Mouse (Mus musculus) midbrain, embryonic 14.5 days (tissue): ENCODE measurements around the gene Shb. TPM values are rescaled to one million over a fixed set of nuclear protein-coding genes. Genes with fewer than 3 reads are reported as not detected.

Experiments
- ATAC-seq: fragments of 200-750 bp; cut with Nextera tagmentation; 2 replicates; pipeline ENCODE4 v1.8.0; 2017; ENCODE audit warnings: moderate number of reproducible peaks, moderate library complexity; ENCODE audit not compliant: low FRiP score, low TSS enrichment
- DNase-seq: peaks from one replicate; pipeline ENCODE4 v3.0.0-alpha.2; 2015
- H3K27ac ChIP-seq: fragments of 300-500 bp; sonication (generic); replicated peaks from 2 replicates; pipeline ENCODE4 v1.5.1; 2014; ENCODE audit warnings: mild to moderate bottlenecking, low read depth, low read length, moderate library complexity
- H3K27me3 ChIP-seq: fragments of 300-500 bp; sonication (generic); 2 replicates; pipeline ENCODE4 v1.6.1; 2014; ENCODE audit warnings: low read length, control low read depth, mixed read lengths; ENCODE audit not compliant: control insufficient read depth, insufficient read depth
- H3K36me3 ChIP-seq: fragments of 300-500 bp; sonication (generic); 2 replicates; pipeline ENCODE4 v1.6.1; 2014; ENCODE audit warnings: low read length, control low read depth; ENCODE audit not compliant: control insufficient read depth, insufficient read depth
- H3K4me1 ChIP-seq: fragments of 300-500 bp; sonication (generic); 2 replicates; pipeline ENCODE4 v1.6.1; 2014; ENCODE audit warnings: mild to moderate bottlenecking, antibody characterized with exemption, low read length, control low read depth; ENCODE audit not compliant: control insufficient read depth, insufficient read depth
- H3K4me2 ChIP-seq: fragments of 300-500 bp; sonication (generic); 2 replicates; pipeline ENCODE4 v1.6.1; 2014; ENCODE audit warnings: mild to moderate bottlenecking, low read length, moderate library complexity
- H3K4me3 ChIP-seq: fragments of 300-500 bp; sonication (generic); replicated peaks from 2 replicates; pipeline ENCODE4 v1.5.1; 2014; ENCODE audit warnings: low read depth, low read length
- H3K9ac ChIP-seq: fragments of 300-500 bp; sonication (generic); replicated peaks from 2 replicates; pipeline ENCODE4 v1.6.1; 2014; ENCODE audit warnings: mild to moderate bottlenecking, low read length, moderate library complexity
- H3K9me3 ChIP-seq: fragments of 300-500 bp; sonication (generic); 2 replicates; pipeline ENCODE4 v1.6.1; 2016; ENCODE audit warnings: low read length, control low read depth, mixed read lengths; ENCODE audit not compliant: control insufficient read depth
- WGBS: fragments of 180-500 bp; shearing (Covaris S2); extraction: QIAGEN DNeasy Blood & Tissue Kit; methylation state at CpG from one replicate; pipeline ENCODE4 v1.1.7; 2014; 5-methylcytosine and 5-hydroxymethylcytosine counted together
- polyA plus RNA-seq: library from polyadenylated mRNA; unstranded; fragments of >200 nt; fragmentation: Nextera tagmentation; extraction: Ambion mirVana; gene quantifications from 2 replicates; pipeline ENCODE4 v1.2.1, GENCODE M21; 2014

Gene Shb
- polyA plus RNA-seq, 1 experiment from 2014 or later: 10.2 TPM

DNA sequence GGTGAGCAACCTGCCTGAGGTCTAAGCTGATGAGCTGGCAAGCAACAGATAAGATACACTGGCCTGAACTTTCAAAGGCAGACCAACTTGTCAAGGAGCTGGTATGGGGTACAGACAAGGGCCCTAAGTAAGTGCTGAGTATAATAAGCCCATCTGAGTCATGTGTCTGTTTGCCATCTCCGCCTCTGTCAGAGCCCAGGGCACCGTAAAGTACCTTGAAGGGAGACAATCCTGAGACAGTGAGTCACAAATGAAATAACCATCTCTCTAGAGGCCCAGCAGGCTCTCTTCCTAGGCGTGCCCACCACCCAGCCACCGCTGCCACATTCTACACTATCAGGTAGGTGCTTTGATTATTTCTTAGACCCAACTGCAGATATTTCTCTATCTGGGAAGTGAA, 77.3 kb downstream of the Shb start:
- DNase-seq (no peak), ATAC-seq (no peak)
- Histone ChIP-seq H3K27ac (no peak overlapping the region), H3K4me2 (no peak overlapping the region), H3K27me3 (no peaks in the 10 kb centered on the region), H3K4me1 (peaks cover 3% of the 10 kb centered on the region; the same call in 1 of the 2 replicates), H3K36me3 (no peaks in the 10 kb centered on the region), H3K9me3 (no peaks in the 10 kb centered on the region), H3K9ac (no peak overlapping the region), H3K4me3 (no peak overlapping the region)
- WGBS: 91% methylated on average over 4 of the region's 4 CpGs

DNA sequence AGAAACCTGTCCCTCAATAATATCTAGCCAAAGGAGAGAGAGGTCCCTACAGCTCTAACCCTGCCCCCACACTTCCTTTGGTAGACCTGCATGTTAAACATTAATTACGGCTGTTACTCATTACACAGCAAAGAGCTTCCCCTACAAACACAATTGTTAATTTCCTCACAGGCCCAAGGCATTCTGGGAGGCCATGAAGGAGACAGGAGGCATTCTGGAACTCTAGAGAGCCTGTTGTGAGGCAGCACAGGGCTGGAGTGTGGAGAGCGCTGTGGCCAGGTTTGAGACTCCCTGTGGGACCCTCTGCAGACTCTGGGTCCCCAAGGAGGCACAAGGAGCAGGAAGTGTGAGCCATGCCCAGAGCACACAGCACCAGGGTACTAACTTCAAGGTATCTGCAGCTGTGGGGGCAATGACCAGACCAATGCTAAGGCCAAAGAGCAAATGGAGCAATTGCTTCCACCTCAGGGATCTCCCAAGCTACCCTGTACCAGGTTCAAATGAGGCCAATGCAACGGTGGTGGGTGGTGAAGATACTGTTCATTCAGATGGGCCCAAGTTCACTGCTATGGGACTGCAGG, 78.9 kb downstream of the Shb start:
- Histone ChIP-seq H3K4me1 (peaks cover 7% of the 10 kb centered on the region; the same call in 1 of the 2 replicates), H3K27ac (no peak overlapping the region), H3K27me3 (no peaks in the 10 kb centered on the region), H3K4me3 (no peak overlapping the region), H3K9ac (no peak overlapping the region), H3K9me3 (no peaks in the 10 kb centered on the region), H3K36me3 (no peaks in the 10 kb centered on the region), H3K4me2 (no peak overlapping the region)
- ATAC-seq (no peak), DNase-seq (no peak)
- WGBS: 85% methylated on average over 3 of the region's 3 CpGs

GRCm38 (mm10) chr4:45452569-45453111, 79.6 kb downstream of the Shb start:
- H3K9me3 ChIP-seq: no peaks in the 10 kb centered on the region
- H3K9ac ChIP-seq: no peak overlapping the region
- ATAC-seq (no peak), DNase-seq (no peak)
- H3K4me2 ChIP-seq: no peak overlapping the region
- no peak overlapping the region for H3K27ac ChIP-seq
- 72% methylated on average over 7 of the region's 7 CpGs for WGBS
- H3K36me3 ChIP-seq: no peaks in the 10 kb centered on the region
- H3K4me3 ChIP-seq: no peak overlapping the region
- peaks cover 7% of the 10 kb centered on the region; the same call in 1 of the 2 replicates for H3K4me1 ChIP-seq
- no peaks in the 10 kb centered on the region for H3K27me3 ChIP-seq

DNA sequence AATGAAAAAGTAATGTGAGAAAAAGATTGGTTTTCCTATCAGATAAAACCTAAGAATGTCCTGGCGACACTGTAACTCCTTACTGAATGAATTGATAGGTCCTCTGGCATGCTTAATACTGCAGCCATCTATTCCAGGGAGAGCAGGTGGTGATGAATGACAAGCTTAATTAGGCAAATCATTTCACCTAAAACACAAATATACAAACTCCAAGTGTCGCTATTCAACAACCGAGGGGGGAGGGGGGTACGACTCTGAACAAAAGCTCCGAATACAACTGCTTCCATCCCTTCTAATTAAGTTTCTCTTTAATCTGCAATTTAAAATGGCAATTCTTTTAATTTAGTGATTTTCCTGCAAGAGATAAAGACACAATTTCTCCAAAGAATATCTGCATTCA, 83.3 kb downstream of the Shb start:
- Histone ChIP-seq H3K9ac (no peak overlapping the region), H3K36me3 (0 out of 2 replicates have a peak, but pooled peaks cover 4% of the 10 kb centered on the region), H3K4me1 (peaks cover 7% of the 10 kb centered on the region; the same call in 1 of the 2 replicates), H3K4me2 (no peak overlapping the region), H3K4me3 (no peak overlapping the region), H3K9me3 (no peaks in the 10 kb centered on the region), H3K27ac (no peak overlapping the region), H3K27me3 (no peaks in the 10 kb centered on the region)
- 66% methylated on average over 5 of the region's 5 CpGs for WGBS
- no peak for DNase-seq
- ATAC-seq: no peak

- H3K9ac ChIP-seq: no peak overlapping the region
- no peak overlapping the region for H3K27ac ChIP-seq
These were observed 83.8 kb downstream of the Shb start for GRCm38 (mm10) chr4:45448481-45448880.

GRCm38 (mm10) chr4:45447196-45447595, 85.1 kb downstream of the Shb start:
- DNase-seq: no peak
- WGBS: 93% methylated on average over 5 of the region's 5 CpGs
- H3K27me3 ChIP-seq: no peaks in the 10 kb centered on the region
- ATAC-seq: no peak
- no peak overlapping the region for H3K9ac ChIP-seq
- H3K4me2 ChIP-seq: no peak overlapping the region
- H3K9me3 ChIP-seq: no peaks in the 10 kb centered on the region
- 0 out of 2 replicates have a peak, but pooled peaks cover 4% of the 10 kb centered on the region for H3K36me3 ChIP-seq
- H3K4me1 ChIP-seq: peaks cover 4% of the 10 kb centered on the region; the same call in 1 of the 2 replicates
- H3K27ac ChIP-seq: no peak overlapping the region
- H3K4me3 ChIP-seq: no peak overlapping the region

More at GRCm38 (mm10) chr4:45448481-45448880, 83.8 kb downstream of the Shb start:
- 87% methylated on average over 7 of the region's 7 CpGs for WGBS
- H3K4me2 ChIP-seq: no peak overlapping the region
- ATAC-seq (no peak), DNase-seq (no peak)
- peaks cover 7% of the 10 kb centered on the region; the same call in 1 of the 2 replicates for H3K4me1 ChIP-seq
- H3K4me3 ChIP-seq: no peak overlapping the region
- H3K36me3 ChIP-seq: 0 out of 2 replicates have a peak, but pooled peaks cover 4% of the 10 kb centered on the region
- no peaks in the 10 kb centered on the region for H3K27me3 ChIP-seq
- H3K9me3 ChIP-seq: no peaks in the 10 kb centered on the region

GRCm38 (mm10) chr4:45445235-45445634, 87.0 kb downstream of the Shb start:
- H3K36me3 ChIP-seq: 0 out of 2 replicates have a peak, but pooled peaks cover 4% of the 10 kb centered on the region
- H3K27ac ChIP-seq: no peak overlapping the region
- H3K4me2 ChIP-seq: no peak overlapping the region
- no peak for ATAC-seq
- H3K9ac ChIP-seq: no peak overlapping the region
- H3K9me3 ChIP-seq: no peaks in the 10 kb centered on the region
- peaks cover 4% of the 10 kb centered on the region; the same call in 1 of the 2 replicates for H3K4me1 ChIP-seq
- H3K27me3 ChIP-seq: no peaks in the 10 kb centered on the region
- no peak overlapping the region for H3K4me3 ChIP-seq
- DNase-seq: no peak
- WGBS: 69% methylated on average over 3 of the region's 3 CpGs

DNA sequence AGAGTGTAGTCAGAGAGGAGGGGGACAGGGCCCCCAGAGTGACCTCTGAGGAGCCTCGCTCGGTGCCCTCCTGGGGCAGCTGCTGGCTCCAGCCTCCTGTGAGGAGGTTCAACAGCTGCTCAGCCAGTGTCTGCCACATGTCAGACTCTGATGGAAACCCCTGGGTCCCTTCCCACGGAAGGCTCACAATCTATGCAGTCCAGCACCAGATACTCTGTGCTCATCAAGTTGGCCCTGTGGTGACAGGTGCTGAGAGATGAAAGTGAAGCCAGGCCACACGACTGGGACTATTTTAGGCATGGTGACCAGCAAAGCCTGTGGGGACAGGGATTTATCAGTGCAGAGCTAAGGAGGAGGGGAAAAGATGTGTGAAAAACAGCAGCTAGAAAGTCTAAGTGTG, 87.5 kb downstream of the Shb start:
- H3K4me3 ChIP-seq: no peak overlapping the region
- 57% methylated on average over 4 of the region's 4 CpGs for WGBS
- peaks cover 4% of the 10 kb centered on the region; the same call in 1 of the 2 replicates for H3K4me1 ChIP-seq
- no peak for ATAC-seq
- H3K9ac ChIP-seq: no peak overlapping the region
- H3K36me3 ChIP-seq: 0 out of 2 replicates have a peak, but pooled peaks cover 4% of the 10 kb centered on the region
- no peaks in the 10 kb centered on the region for H3K27me3 ChIP-seq
- no peaks in the 10 kb centered on the region for H3K9me3 ChIP-seq
- DNase-seq: no peak
- H3K27ac ChIP-seq: no peak overlapping the region
- H3K4me2 ChIP-seq: no peak overlapping the region

DNA sequence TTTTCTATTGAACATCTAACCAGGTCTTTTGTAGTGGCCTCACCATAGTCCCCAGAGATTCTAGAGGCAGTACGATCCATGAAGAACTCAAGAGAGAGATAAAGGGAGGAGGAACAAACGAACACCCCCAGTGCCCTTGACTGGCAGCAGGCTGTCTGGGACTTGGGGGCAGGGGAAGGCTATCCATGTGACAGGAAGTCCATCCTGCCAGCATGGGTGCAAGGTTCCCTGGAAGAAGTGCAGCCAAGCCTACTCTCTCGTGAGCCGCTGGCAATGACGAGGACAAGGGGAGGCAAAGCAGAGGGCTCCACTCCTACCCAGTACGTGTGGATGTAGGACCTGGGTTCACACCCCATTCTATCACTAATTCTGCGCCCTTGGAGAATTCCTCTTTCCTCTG, 88.6 kb downstream of the Shb start:
- WGBS: 86% methylated on average over 7 of the region's 7 CpGs
- Histone ChIP-seq H3K4me1 (0 out of 2 replicates have a peak, but pooled peaks cover 4% of the 10 kb centered on the region), H3K27ac (no peak overlapping the region), H3K9me3 (no peaks in the 10 kb centered on the region), H3K4me2 (no peak overlapping the region), H3K4me3 (no peak overlapping the region), H3K36me3 (0 out of 2 replicates have a peak, but pooled peaks cover 4% of the 10 kb centered on the region), H3K9ac (no peak overlapping the region), H3K27me3 (no peaks in the 10 kb centered on the region)
- no peak for ATAC-seq
- no peak for DNase-seq
